Mouse (Mus musculus): ENCODE data around the gene Fto. TPM values are rescaled to one million over a fixed set of nuclear protein-coding genes. Genes with fewer than 3 reads are reported as not detected.

Fto gene
- polyA plus RNA-seq, 1 experiment from 2014 or later, result 56.1 TPM

DNA sequence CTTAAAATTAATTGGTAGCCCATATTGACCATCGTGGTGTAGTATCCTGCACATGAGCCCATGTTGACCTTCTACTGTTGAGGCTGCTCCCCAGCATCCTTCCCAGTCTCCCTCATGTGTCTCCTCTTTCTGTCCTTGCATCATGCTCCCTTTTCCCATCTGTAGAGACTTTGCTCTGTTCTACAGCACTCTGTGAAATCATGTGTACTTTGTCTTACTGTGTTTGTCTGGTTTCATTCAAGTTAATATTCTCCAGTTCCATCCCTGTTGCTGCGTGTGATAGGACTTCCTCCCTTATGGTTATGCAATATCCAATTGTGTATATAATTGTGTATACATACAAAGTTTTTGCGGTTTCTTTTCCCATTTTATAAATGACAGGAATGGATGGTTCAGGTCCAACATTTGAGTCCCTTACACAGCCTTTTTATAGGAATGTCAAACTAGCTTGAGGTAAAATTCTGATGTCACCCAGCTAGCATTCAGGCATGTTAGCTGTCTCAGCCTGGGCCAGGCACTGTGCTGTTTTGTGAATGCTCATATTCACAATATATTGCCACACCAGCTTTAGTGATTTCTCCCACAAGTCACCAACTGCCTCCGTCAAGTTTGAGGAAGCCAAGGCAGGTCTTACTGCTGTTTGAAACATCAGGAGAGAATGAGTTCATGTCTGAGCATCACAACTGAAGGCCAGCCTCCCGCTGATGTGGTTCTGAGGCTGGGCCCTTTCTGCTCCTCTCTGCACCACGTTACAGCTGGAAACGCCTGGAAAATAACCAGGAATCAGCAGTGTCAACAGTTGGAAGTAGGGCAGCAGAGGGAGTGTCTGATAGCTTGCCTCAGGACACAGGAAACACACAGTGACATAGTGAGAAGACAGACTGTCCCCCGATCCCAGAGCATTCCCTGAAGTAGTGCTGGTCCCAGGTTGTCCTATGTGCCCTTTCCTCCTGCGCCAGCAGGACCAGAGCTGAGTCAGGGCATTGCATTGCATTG is 90.0 kb downstream of the Fto start:
- Histone ChIP-seq H3K36me3 (no peaks in the 10 kb centered on the region), H3K27ac (no peak overlapping the region), H3K9me3 (replicated peaks) (no peaks in the 10 kb centered on the region), H3K4me3 (no peak overlapping the region), H3K4me2 (no peak overlapping the region), H3K9ac (no peak overlapping the region), H3K27me3 (no peaks in the 10 kb centered on the region), H3K4me1 (replicated peaks) (peaks cover 7% of the 10 kb centered on the region; the same call in 1 of the 2 replicates)
- 62% methylated on average over 9 of the region's 9 CpGs for WGBS
- no peak for ATAC-seq (replicated peaks; ENCODE audit: insufficient number of reproducible peaks, insufficient read depth, low FRiP score, low read depth)

DNA sequence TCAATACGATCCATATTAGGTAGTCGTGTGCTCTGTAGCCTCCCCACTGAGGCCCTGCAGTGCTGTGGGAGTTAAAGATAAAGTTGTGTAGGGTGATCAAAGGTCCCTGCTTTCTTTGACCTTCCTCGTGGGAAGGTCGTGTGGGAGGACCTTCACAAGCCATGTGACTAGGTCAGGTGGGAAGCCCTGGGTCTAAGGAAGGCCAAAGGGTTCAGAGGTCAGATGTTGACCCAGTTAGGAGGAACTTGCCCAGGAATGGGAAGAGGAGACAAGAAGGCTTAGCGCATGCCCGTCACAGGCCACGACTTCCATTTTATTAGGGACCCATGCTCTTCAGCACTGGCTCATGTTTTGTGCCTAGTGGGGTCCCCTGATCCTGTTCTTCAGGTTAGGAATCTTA is 91.0 kb downstream of the Fto start:
- Histone ChIP-seq H3K9ac (no peak overlapping the region), H3K9me3 (replicated peaks) (no peaks in the 10 kb centered on the region), H3K36me3 (peaks cover 4% of the 10 kb centered on the region; the same call in 1 of the 2 replicates), H3K4me3 (no peak overlapping the region), H3K4me1 (replicated peaks) (peaks cover 7% of the 10 kb centered on the region; the same call in 1 of the 2 replicates), H3K27me3 (no peaks in the 10 kb centered on the region), H3K27ac (no peak overlapping the region), H3K4me2 (no peak overlapping the region)
- WGBS, result 84% methylated on average over 7 of the region's 7 CpGs
- ATAC-seq (replicated peaks; ENCODE audit: insufficient number of reproducible peaks, insufficient read depth, low FRiP score, low read depth), result no peak

DNA sequence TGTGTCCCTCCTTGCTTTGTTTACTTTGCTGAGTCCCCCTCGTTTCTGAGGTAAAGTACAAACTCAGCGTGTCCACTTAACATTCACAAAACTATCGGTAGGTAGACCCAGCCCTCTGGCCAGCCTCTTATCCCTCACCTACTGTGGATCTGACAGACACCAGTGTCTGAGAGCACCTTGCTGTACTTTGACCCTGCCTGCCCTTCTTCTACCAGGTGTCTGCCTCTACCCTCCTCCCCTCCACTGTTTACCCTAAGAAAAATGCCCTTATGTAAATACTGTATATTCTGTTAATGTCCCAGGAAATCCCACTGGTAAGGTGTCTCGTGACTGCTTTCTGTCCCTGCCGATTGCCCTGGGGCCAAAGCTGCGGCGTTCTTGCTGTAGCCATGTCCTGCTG is 91.8 kb downstream of the Fto start:
- no peaks in the 10 kb centered on the region for H3K27me3 ChIP-seq
- peaks cover 7% of the 10 kb centered on the region; the same call in 1 of the 2 replicates for H3K4me1 ChIP-seq (replicated peaks)
- H3K4me3 ChIP-seq, result no peak overlapping the region
- no peak overlapping the region for H3K4me2 ChIP-seq
- H3K36me3 ChIP-seq, result peaks cover 10% of the 10 kb centered on the region; the same call in 1 of the 2 replicates
- no peak overlapping the region for H3K9ac ChIP-seq
- no peak overlapping the region for H3K27ac ChIP-seq
- H3K9me3 ChIP-seq (replicated peaks), result no peaks in the 10 kb centered on the region
- ATAC-seq (replicated peaks; ENCODE audit: insufficient number of reproducible peaks, insufficient read depth, low FRiP score, low read depth), result no peak
- WGBS, result 91% methylated on average over 7 of the region's 7 CpGs

DNA sequence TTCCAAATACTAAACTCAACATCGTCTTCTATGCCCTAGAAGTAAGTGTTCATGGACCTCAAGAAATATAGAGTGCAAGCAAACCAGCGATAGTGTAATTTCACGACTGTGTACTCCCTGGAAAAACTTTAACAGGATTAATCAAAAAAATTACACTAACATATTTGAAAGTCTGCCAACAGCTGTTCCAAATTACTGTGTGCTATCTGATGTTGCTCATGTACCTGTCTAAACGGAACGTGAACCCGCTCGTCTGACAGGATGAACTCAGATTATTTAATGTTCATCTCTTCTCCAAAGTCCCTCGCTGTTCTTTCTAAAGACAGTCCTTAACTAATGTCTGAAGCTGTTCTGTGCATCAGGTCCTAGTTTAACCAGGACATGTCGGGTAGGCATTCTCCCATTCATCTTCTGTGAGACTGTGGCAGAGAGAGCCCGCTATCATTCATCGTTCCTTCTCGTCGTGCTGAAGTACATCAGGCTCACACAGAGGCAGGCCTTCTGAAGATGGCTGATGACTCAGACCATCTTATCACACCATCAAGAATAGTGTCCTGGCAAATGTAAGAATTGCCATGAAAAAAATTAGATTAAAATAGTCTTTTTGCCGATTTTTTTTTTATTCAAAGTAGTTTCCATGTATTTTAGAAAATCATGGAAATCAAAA is 93.4 kb downstream of the Fto start:
- Histone ChIP-seq H3K27me3 (no peaks in the 10 kb centered on the region), H3K4me2 (no peak overlapping the region), H3K36me3 (peaks cover 12% of the 10 kb centered on the region; the same call in 1 of the 2 replicates), H3K9me3 (replicated peaks) (no peaks in the 10 kb centered on the region), H3K9ac (no peak overlapping the region), H3K4me3 (no peak overlapping the region), H3K4me1 (replicated peaks) (peaks cover 7% of the 10 kb centered on the region; the same call in 1 of the 2 replicates), H3K27ac (no peak overlapping the region)
- no peak for ATAC-seq (replicated peaks; ENCODE audit: insufficient number of reproducible peaks, insufficient read depth, low FRiP score, low read depth)
- WGBS, result 75% methylated on average over 14 of the region's 14 CpGs

DNA sequence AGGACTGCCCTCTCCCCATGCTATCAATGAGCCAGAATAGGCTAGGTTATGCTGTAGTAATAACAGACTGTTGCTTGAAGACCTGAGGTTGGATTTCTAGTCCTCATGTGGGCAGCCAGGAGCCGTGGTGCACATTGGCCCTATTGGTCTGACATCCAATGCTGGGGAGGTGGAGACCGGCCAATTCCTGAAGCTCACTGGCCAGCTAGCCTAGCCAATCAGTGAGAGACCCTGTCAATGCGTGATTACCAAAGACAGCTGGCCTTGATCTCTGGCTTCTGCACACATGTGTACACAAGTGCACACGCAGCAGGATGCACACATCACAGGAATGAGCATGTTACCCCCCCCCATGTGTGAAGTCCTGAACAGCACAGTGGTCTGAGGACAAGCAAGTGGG is 94.6 kb downstream of the Fto start:
- H3K9ac ChIP-seq, result no peak overlapping the region
- H3K4me2 ChIP-seq, result no peak overlapping the region
- H3K4me3 ChIP-seq, result no peak overlapping the region
- H3K27me3 ChIP-seq, result no peaks in the 10 kb centered on the region
- H3K9me3 ChIP-seq (replicated peaks), result no peaks in the 10 kb centered on the region
- WGBS, result 87% methylated on average over 4 of the region's 4 CpGs
- H3K27ac ChIP-seq, result no peak overlapping the region
- H3K36me3 ChIP-seq, result peaks cover 12% of the 10 kb centered on the region; the same call in 1 of the 2 replicates
- ATAC-seq (replicated peaks; ENCODE audit: insufficient number of reproducible peaks, insufficient read depth, low FRiP score, low read depth), result no peak
- H3K4me1 ChIP-seq (replicated peaks), result peaks cover 11% of the 10 kb centered on the region

DNA sequence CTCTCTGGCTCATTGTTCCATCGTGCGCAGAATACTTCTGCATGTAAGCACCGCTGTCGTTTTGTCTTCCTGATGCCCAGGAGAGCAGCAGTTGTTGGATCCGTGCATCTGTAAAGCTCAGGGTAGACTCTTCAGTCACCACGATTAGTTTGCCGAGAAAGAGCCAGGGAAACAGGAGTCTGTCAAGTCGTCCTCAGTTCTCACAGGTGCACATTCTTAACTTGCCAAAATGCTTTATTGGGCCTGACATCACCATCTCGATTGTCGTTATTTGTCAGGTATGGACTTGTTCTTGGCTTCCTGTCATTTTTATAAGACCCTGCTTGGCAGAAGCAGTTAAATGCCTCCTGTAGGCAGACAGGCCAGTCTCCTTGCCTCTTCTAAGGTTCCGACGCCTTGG is 96.7 kb downstream of the Fto start:
- Histone ChIP-seq H3K4me1 (replicated peaks) (peaks cover 3% of the 10 kb centered on the region; the same call in 1 of the 2 replicates), H3K9me3 (replicated peaks) (no peaks in the 10 kb centered on the region), H3K36me3 (peaks cover 12% of the 10 kb centered on the region; the same call in 1 of the 2 replicates), H3K27ac (no peak overlapping the region), H3K9ac (no peak overlapping the region), H3K27me3 (no peaks in the 10 kb centered on the region), H3K4me3 (no peak overlapping the region), H3K4me2 (no peak overlapping the region)
- no peak for ATAC-seq (replicated peaks; ENCODE audit: insufficient number of reproducible peaks, insufficient read depth, low FRiP score, low read depth)
- WGBS, result 86% methylated on average over 12 of the region's 12 CpGs

DNA sequence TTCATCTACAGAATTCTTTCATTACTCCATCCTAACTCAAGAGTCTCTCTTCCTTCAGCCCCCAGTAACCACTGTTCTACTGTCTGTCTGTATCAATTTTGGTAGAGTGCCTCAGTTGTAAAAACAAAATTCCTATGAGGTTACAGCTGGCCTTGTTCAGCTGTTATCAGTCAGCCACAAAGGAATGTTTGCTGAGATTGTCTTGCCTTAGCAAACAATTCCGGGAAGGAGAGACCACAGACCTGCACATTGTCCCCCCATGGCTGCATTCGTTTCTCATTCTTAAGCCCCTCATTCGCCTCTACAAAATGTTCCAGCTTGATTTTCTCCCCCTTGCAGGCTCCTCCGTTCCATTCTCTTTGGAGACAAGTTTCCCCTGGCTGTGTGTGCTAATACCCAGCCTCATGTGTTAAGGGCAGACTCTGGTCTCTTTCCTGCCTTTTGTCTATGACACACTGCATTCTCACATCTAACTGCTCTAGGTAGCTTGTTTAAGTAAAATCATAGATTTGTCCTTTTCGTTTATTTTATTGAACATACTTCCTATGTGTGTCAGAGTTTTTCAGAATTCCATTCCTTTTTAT is 111.3 kb downstream of the Fto start:
- peaks cover 15% of the 10 kb centered on the region for H3K4me1 ChIP-seq (replicated peaks)
- no peak overlapping the region for H3K4me3 ChIP-seq
- no peak overlapping the region for H3K9ac ChIP-seq
- H3K36me3 ChIP-seq, result no peaks in the 10 kb centered on the region
- no peak for ATAC-seq (replicated peaks; ENCODE audit: insufficient number of reproducible peaks, insufficient read depth, low FRiP score, low read depth)
- H3K9me3 ChIP-seq (replicated peaks), result no peaks in the 10 kb centered on the region
- H3K27ac ChIP-seq, result peak overlapping the region; percentile 74
- WGBS, result 40% methylated on average over 5 of the region's 5 CpGs
- no peak overlapping the region for H3K4me2 ChIP-seq
- H3K27me3 ChIP-seq, result no peaks in the 10 kb centered on the region

DNA sequence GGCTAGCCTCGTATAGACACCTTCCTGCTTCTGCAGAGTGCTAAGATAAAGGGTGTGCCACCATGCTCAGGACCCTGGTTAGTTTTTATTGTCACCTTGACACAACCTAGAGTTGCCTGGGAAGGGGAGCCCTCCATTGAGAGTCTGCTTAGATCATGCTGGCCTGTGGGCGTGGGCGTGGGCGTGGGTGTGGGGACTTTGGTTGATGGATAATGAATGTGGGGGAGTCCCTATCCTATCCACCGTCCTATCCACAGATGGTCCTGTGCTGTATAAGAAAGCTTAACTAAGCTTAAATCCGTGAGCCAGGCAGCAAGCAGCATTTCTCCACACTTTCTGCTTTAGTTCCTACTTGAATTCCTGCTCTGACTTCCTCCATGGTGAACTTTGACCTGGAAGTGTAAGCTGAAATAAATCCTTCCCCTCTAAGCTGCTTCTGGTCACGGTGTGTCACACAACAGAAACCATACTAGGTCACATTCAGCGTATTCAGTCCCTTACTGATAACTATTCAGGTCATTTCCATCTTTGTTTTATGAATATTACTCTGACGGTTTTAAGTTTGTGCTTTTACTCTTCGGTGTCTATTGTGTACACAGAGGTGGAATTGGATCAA is 112.0 kb downstream of the Fto start:
- 85% methylated on average over 10 of the region's 10 CpGs for WGBS

DNA sequence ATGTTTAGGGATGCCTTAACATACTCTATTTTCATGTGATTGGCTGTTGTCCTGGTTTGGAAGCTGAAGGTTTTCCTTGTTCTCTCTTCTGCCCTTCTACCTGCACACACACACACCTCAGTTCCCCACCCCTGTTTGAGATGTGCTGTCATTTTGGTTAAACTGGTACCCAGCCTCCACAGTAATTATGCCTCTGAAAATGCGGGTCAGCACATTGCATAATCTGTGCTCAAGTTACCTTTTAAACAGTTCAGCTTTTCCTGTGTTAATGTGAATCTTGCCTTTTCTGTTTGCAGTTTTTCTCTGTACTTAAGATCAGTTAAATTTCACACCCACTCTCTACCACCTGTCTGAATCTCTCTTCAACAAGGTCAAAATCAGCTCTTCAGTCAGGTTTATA is 113.2 kb downstream of the Fto start:
- Histone ChIP-seq H3K27ac (no peak overlapping the region), H3K4me1 (replicated peaks) (peaks cover 15% of the 10 kb centered on the region), H3K9ac (no peak overlapping the region), H3K27me3 (no peaks in the 10 kb centered on the region), H3K4me3 (no peak overlapping the region), H3K36me3 (no peaks in the 10 kb centered on the region), H3K4me2 (no peak overlapping the region), H3K9me3 (replicated peaks) (no peaks in the 10 kb centered on the region)
- 82% methylated on average over 1 of the region's 1 CpGs for WGBS
- no peak for ATAC-seq (replicated peaks; ENCODE audit: insufficient number of reproducible peaks, insufficient read depth, low FRiP score, low read depth)

More for the DNA sequence above, 112.0 kb downstream of the Fto start:
- no peak overlapping the region for H3K27ac ChIP-seq
- H3K4me2 ChIP-seq, result no peak overlapping the region
- no peaks in the 10 kb centered on the region for H3K27me3 ChIP-seq
- peaks cover 15% of the 10 kb centered on the region for H3K4me1 ChIP-seq (replicated peaks)
- no peak for ATAC-seq (replicated peaks; ENCODE audit: insufficient number of reproducible peaks, insufficient read depth, low FRiP score, low read depth)
- no peaks in the 10 kb centered on the region for H3K9me3 ChIP-seq (replicated peaks)
- H3K4me3 ChIP-seq, result no peak overlapping the region
- H3K36me3 ChIP-seq, result no peaks in the 10 kb centered on the region
- H3K9ac ChIP-seq, result no peak overlapping the region

DNA sequence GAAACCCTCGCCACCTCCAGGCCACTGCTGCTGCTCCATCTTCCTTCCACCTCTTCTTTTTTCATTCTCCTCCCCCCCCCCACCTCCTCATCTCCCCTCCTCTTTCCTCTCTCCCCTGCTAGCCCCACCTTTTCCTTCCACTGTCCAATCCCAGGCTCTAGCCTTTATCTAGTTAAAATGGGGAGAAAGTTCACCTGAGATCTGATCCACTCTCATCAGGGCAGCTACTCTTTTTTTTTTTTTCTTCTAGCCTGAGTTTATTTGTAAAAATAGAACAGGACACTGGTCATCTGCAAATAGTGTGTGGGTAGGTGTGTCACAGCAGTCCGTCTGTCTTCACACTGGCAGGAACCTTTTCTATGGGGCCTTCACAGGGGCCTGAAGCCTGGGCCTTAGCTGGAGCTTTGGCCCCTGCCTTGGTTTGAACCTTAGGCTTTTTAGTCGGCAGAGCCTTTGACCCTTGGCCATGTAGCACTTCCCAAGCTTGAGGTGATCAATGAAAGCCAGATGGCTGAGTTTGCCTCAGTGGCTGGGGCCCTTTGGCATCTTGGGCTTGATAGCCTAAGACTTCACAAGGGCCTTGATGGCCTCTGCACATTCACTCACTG is 117.1 kb downstream of the Fto start:
- no peak overlapping the region for H3K9ac ChIP-seq
- no peaks in the 10 kb centered on the region for H3K27me3 ChIP-seq
- H3K4me3 ChIP-seq, result no peak overlapping the region
- H3K4me1 ChIP-seq (replicated peaks), result 0 out of 2 replicates have a peak, but pooled peaks cover under 1% of the 10 kb centered on the region
- H3K36me3 ChIP-seq, result no peaks in the 10 kb centered on the region
- H3K4me2 ChIP-seq, result no peak overlapping the region
- no peak for ATAC-seq (replicated peaks; ENCODE audit: insufficient number of reproducible peaks, insufficient read depth, low FRiP score, low read depth)
- H3K27ac ChIP-seq, result no peak overlapping the region
- no peaks in the 10 kb centered on the region for H3K9me3 ChIP-seq (replicated peaks)
- 77% methylated on average over 3 of the region's 3 CpGs for WGBS

All from heart, embryonic 15.5 days (tissue).